ENCODE assay signal across 9 mouse cellular contexts in the genomic region with DNA sequence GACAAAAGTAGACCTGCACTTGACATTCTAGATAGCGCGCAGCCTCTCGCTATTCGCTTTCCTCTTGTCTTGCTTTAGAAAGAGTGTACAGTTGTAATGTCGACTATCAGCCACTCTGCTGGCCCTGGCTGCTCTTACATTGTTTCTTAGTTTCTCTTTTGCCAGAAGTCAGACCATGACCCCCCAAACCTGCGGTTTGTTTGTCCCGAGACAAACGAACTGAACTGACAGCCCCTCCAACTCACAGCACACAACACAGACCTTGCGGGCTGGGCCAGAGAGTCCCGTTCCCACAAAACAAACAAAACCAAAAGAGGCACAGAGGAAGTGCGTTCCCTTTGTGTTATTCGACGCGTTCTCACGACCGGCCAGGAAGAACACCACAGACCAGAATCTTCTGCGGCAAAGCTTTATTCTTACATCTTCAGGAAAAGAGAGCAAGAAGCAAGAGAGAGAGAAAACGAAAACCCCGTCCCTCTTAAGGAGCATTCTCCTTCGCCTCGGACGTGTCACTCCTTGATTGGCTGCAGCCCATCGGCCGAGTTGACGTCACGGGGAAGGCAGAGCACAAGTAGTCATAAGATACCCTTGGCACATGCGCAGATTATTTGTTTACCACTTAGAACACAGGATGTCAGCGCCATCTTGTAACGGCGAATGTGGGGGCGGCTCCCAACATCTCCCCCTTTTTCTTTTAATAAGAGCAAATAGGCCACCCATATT. TPM values are rescaled to one million over a fixed set of nuclear protein-coding genes. Genes with fewer than 3 reads are reported as not detected.
DNase-seq lines count a peak whose midpoint lies in the region; ATAC-seq and TF ChIP-seq lines count a peak whose summit lies in the region.
"Not testable (repeated sequence)": the region's sequence is repeated elsewhere in the genome, so short reads cannot be mapped to it uniquely, and the experiment has no call there.
"Had no signal": no experiment of that assay in that cellular context is flagged by ENCODE, and none has a peak within 500 bp of the region (broad histone marks: within the 10 kb centered on the region; RNA-seq: fewer than 3 reads in every experiment).

No protein-coding gene starts in this region.

- H3K4me2 ChIP-seq in CH12.LX (ENCODE audit: insufficient read depth, low read depth, poor library complexity, severe bottlenecking); heart, embryonic 15.5 days; intestine, postnatal 0 days (replicated peaks; ENCODE audit: low read depth); liver, embryonic 11.5 days: not testable (repeated sequence)
- H3K4me2 ChIP-seq in forebrain, embryonic 12.5 days: peak overlapping the region; percentile 25; the same call in 1 of the 2 replicates

- not testable (repeated sequence) for H3K36me3 ChIP-seq in CH12.LX (replicated peaks in 1 of 2; ENCODE audit: control insufficient read depth in 1 of 2, insufficient read depth in 1 of 2, low read length in 1 of 2); forebrain, embryonic 12.5 days (replicated peaks); heart, embryonic 15.5 days; intestine, postnatal 0 days (ENCODE audit: control insufficient read depth, insufficient read depth); liver, embryonic 11.5 days (ENCODE audit: control insufficient read depth, insufficient read depth, low read length)

- dilution Hi-C loops in CH12.LX (cut with MboI; ENCODE audit: extremely low pct_ligation_motif_present, extremely low pct_unique_long_range_greater_than_20kb, low sequenced_read_pairs): not testable (repeated sequence)

- TF ChIP-seq CTCF in CH12.LX (conservative IDR thresholded peaks at IDR 0.05 in 1 of 2, IDR thresholded peaks at IDR 0.05 in 1 of 2; ENCODE audit: low read depth in 2 of 2, low read length in 2 of 2); intestine, postnatal 0 days (IDR thresholded peaks at IDR 0.05; ENCODE audit: low read depth): not testable (repeated sequence)

- in situ Hi-C loops in CH12.LX (cut with MboI; ENCODE audit: low pct_ligation_motif_present, low pct_unique_long_range_greater_than_20kb, low sequenced_read_pairs): not testable (repeated sequence)

- not testable (repeated sequence) for H3K9ac ChIP-seq in CH12.LX (ENCODE audit: insufficient read depth, low read depth); forebrain, embryonic 12.5 days; heart, embryonic 15.5 days; intestine, postnatal 0 days (ENCODE audit: low read depth, low read length); liver, embryonic 11.5 days (ENCODE audit: low read depth, low read length)

- H3K4me1 ChIP-seq in CH12.LX (ENCODE audit: control insufficient read depth in 1 of 2, insufficient read depth in 2 of 2): peaks cover 0 to 19% of the 10 kb centered on the region in 2 experiments; a peak in 2 of 4 replicates
- H3K4me1 ChIP-seq in forebrain, embryonic 12.5 days; intestine, postnatal 0 days (replicated peaks; ENCODE audit: control insufficient read depth, insufficient read depth, low read length): not testable (repeated sequence)
- H3K4me1 ChIP-seq in heart, embryonic 15.5 days (replicated peaks): peaks cover 18% of the 10 kb centered on the region
- peaks cover 15% of the 10 kb centered on the region for H3K4me1 ChIP-seq in liver, embryonic 11.5 days (replicated peaks; ENCODE audit: control insufficient read depth, insufficient read depth, low read length)

- peak; percentile 51; the same call in 1 of the 2 replicates for TF ChIP-seq POLR2A in CH12.LX (IDR thresholded peaks at IDR 0.05; ENCODE audit: low read depth, low read length)

- not testable (repeated sequence) for H3K4me3 ChIP-seq in CH12.LX (replicated peaks in 1 of 3; ENCODE audit: low read depth in 2 of 3, low read length in 2 of 3, poor library complexity in 1 of 3); forebrain, embryonic 12.5 days (replicated peaks); intestine, postnatal 0 days (ENCODE audit: low read depth, low read length); liver, embryonic 11.5 days (ENCODE audit: low read depth, low read length)
- H3K4me3 ChIP-seq in heart, embryonic 15.5 days: 0 out of 2 replicates have a peak overlapping the region, but pooled peaks have one; percentile 25

- not testable (repeated sequence) for TF ChIP-seq EP300 in CH12.LX (IDR thresholded peaks at IDR 0.05; ENCODE audit: low read length)

- DNase-seq in CH12.LX (ENCODE audit: extremely low read depth); liver, embryonic 11.5 days (ENCODE audit: low spot score): not testable (repeated sequence)
- DNase-seq in cerebellum, adult 9-10 months: peak; percentile 40

- H3K9me3 ChIP-seq in CH12.LX (replicated peaks; ENCODE audit: low read length); forebrain, embryonic 12.5 days; heart, embryonic 15.5 days (replicated peaks); intestine, postnatal 0 days (ENCODE audit: control insufficient read depth); liver, embryonic 11.5 days (ENCODE audit: control insufficient read depth, low read length): not testable (repeated sequence)

- H3K27me3 ChIP-seq in CH12.LX (replicated peaks): peaks cover 12% of the 10 kb centered on the region
- peaks cover 11% of the 10 kb centered on the region for H3K27me3 ChIP-seq in forebrain, embryonic 12.5 days
- not testable (repeated sequence) for H3K27me3 ChIP-seq in heart, embryonic 15.5 days; intestine, postnatal 0 days (replicated peaks; ENCODE audit: control insufficient read depth, insufficient read depth, low read length); liver, embryonic 11.5 days (replicated peaks; ENCODE audit: control insufficient read depth, insufficient read depth, low read length)

- H3K27ac ChIP-seq in CH12.LX (ENCODE audit: insufficient read depth, low read depth): peak overlapping the region; percentile 92
- peak overlapping the region; percentile 88 for H3K27ac ChIP-seq in forebrain, embryonic 12.5 days
- H3K27ac ChIP-seq in heart, embryonic 15.5 days: peak overlapping the region; percentile 80
- H3K27ac ChIP-seq in intestine, postnatal 0 days (ENCODE audit: low read depth, low read length): not testable (repeated sequence)
- peak overlapping the region; percentile 74 for H3K27ac ChIP-seq in liver, embryonic 11.5 days (ENCODE audit: low read depth, low read length)

- ATAC-seq in forebrain, embryonic 12.5 days (ENCODE audit: low FRiP score): peak; percentile 66
- ATAC-seq in heart, embryonic 15.5 days (replicated peaks; ENCODE audit: insufficient number of reproducible peaks, insufficient read depth, low FRiP score, low read depth): peak; percentile 47
- ATAC-seq in intestine, postnatal 0 days: peak; percentile 72
- ATAC-seq in liver, embryonic 11.5 days (replicated peaks; ENCODE audit: low FRiP score): peak; percentile 81
- peak; percentile 71 for ATAC-seq in megakaryocyte-erythroid progenitor cell, adult 5-6 weeks (replicated peaks; ENCODE audit: low FRiP score, low TSS enrichment, poor library complexity, severe bottlenecking)
- peak; percentile 42 for ATAC-seq in neutrophil, adult 5-6 weeks (ENCODE audit: extremely low read depth, insufficient number of reproducible peaks, low FRiP score, poor library complexity, severe bottlenecking)

- not testable (repeated sequence) for H3K79me2 ChIP-seq in CH12.LX (replicated peaks; ENCODE audit: control insufficient read depth, extremely low read depth, insufficient read depth, poor library complexity, severe bottlenecking)

- not testable (repeated sequence) for TF ChIP-seq RAD21 in CH12.LX (IDR thresholded peaks at IDR 0.05; ENCODE audit: low read depth, low read length)

- under 1% methylated on average over 9 of the region's 31 CpGs for WGBS in forebrain, embryonic 12.5 days
- under 1% methylated on average over 9 of the region's 31 CpGs for WGBS in heart, embryonic 15.5 days
- WGBS in intestine, postnatal 0 days: 0% methylated on average over 9 of the region's 31 CpGs
- under 1% methylated on average over 8 of the region's 31 CpGs for WGBS in liver, embryonic 11.5 days

RNA-seq across cellular contexts. Expression of gene Hfe2, which starts 35.9 kb away (rescaled TPM):
- not detected in 2 replicates for total RNA-seq in CH12.LX (2012; rRNA removed)
- total RNA-seq in CH12.LX (2014; rRNA removed): not detected in 2 replicates
- not detected in 2 replicates for polyA plus RNA-seq in CH12.LX (2012; ENCODE audit: insufficient read length, low read depth)
- polyA plus RNA-seq in forebrain, embryonic 12.5 days (2016; fragmentation: Nextera tagmentation; extraction: Ambion mirVana): 0.54 and 0.84 TPM in 2 replicates
- 7.9 and 8.0 TPM in 2 replicates for polyA plus RNA-seq in heart, embryonic 15.5 days (2015; fragmentation: Nextera tagmentation; extraction: Ambion mirVana)
- polyA plus RNA-seq in intestine, postnatal 0 days (2015; fragmentation: Nextera tagmentation; extraction: Ambion mirVana): 0.07 TPM in 1 of 2 replicates, not detected in the other
- 0.19 and 0.32 TPM in 2 replicates for polyA plus RNA-seq in liver, embryonic 11.5 days (2014; fragmentation: Nextera tagmentation; extraction: Ambion mirVana)
- total RNA-seq in megakaryocyte-erythroid progenitor cell, adult 5-6 weeks (2014; fragmentation: Nextera tagmentation): not detected in 2 replicates
- total RNA-seq in megakaryocyte-erythroid progenitor cell, adult 5-6 weeks (2017): not detected in 2 replicates
- not detected in 2 replicates for total RNA-seq in neutrophil, adult 5-6 weeks (2017)

RNA-seq across cellular contexts. Expression of gene BC107364, which starts 37.0 kb away (rescaled TPM):
- total RNA-seq in CH12.LX (2012; rRNA removed) (0.13 TPM in 1 of 2 replicates, not detected in the other), CH12.LX (2014; rRNA removed) (not detected in 2 replicates)
- polyA plus RNA-seq in CH12.LX (2012; ENCODE audit: insufficient read length, low read depth): not detected in 2 replicates
- polyA plus RNA-seq in forebrain, embryonic 12.5 days (2016; fragmentation: Nextera tagmentation; extraction: Ambion mirVana): not detected in 2 replicates
- 0.53 and 1.0 TPM in 2 replicates for polyA plus RNA-seq in heart, embryonic 15.5 days (2015; fragmentation: Nextera tagmentation; extraction: Ambion mirVana)
- 0.54 and 0.56 TPM in 2 replicates for polyA plus RNA-seq in intestine, postnatal 0 days (2015; fragmentation: Nextera tagmentation; extraction: Ambion mirVana)
- not detected in 2 replicates for polyA plus RNA-seq in liver, embryonic 11.5 days (2014; fragmentation: Nextera tagmentation; extraction: Ambion mirVana)
- not detected in 2 replicates for total RNA-seq in megakaryocyte-erythroid progenitor cell, adult 5-6 weeks (2014; fragmentation: Nextera tagmentation)
- not detected in 2 replicates for total RNA-seq in megakaryocyte-erythroid progenitor cell, adult 5-6 weeks (2017)
- not detected in 2 replicates for total RNA-seq in neutrophil, adult 5-6 weeks (2017)
- polyA plus RNA-seq: gonadal fat pad, adult 2 months had no signal
